Mouse (Mus musculus) spleen, embryonic (tissue): ENCODE measurements at regions not wholly inside any gene's neighbourhood (a gene's known extent, or its start where the extent isn't known, plus 50 kb on each side); places are given as distances from the start of the nearest gene placed in this dataset.

Experiments
- CTCF ChIA-PET: fragments of 350-600 bp; sonication (Branson Sonifier 250); formaldehyde crosslinking; loops from one replicate; lab custom pipeline; 2022; lab: Charles Lee

DNA sequence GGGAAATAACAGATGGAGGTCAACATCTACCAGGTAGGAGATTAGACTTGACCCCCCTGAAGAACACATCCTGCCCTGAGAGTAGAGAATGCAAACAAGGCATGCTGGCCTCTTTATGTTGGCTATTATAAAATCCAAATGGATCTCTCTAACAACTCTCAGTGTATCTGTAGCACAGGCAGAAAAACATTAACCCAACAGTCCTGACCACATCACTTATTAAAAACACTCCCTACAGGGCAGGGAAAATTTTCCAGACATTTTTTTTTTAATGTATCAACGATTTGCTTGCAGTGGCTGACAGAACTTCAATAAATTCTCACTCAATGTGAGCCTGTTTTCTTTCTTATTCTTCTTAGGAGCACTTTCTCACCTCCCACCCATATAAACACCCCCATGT, 511.4 kb downstream of the Cdk5rap2 start:
- CTCF ChIA-PET, result no interaction called here

DNA sequence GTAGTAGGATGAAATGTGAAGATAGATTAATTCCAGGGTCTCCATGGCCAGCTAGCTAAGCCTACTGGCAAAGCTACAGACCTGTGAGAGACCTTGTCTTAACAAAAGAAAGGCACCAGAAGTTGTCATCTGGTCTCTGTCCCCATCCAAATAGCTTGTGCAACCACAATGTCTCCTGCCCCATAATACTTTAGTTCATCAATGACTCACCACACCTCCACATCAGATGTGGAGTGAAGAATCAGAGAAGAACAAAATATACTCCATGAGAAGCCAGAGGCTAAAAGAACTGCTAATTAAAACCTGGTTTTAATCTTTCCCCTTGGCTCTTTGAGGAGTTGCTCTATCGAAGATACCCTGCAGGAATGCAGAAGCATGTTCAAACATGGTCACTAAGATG, 514.1 kb downstream of the Cdk5rap2 start:
- CTCF ChIA-PET, result no interaction called here

DNA sequence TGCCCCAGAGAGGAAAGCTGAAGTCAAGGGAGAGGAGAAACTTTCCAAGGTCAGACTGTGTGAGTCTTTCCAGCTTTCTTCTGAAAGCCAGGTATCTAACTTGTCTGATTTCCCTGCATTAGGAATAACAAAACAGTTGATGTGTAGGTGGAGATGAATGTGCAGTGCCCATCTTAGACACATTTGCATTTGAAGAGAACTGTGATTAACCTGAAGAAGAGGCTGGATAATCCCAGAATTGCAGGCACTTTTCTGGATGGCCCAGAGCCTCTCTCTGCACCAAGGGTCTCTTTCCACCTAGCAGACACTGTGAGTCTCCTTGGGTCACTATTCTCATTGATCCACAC, 517.4 kb downstream of the Cdk5rap2 start:
- CTCF ChIA-PET, result no interaction called here

DNA sequence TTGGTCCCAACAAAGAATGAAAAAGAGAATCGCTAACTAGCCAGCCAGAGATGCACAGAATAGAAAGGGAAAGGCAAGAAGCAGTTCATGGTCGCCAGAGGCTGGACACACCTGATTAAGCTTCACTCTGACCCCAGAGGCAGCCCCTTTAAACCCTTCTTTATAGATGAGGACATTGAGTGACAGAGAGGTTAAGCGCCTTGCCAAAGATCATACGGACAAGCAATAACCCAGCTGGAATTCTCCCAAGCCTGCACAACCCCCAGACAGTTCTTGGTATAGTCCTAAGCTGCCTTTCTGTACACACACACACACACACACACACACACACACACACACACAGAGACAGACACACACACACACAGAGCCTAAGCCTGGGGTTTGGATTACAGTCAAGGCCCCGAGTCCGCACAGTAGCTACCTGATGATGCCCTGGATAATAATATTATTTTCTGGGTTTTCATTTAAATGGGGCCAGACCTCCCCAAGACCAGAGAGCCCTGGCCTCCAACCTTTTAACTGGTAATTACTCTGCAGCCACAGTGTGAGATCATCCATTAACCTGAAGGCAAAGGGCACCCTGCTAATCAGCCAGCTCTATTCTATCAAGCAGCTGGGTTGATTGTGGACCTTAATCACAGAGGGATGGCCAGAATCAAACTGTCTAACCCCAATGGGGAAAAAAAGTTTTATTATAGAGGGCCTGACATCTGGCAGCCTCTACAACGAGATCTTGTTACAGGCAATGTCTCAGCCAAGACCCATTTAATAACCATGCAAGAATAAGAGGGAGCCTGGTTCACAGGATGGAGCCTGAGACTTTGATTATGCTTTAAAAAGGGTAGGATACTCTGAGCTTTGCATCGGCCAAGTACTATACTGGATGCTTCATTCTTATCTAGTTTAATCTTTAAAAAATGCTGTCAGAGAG, 518.1 kb downstream of the Cdk5rap2 start:
- CTCF ChIA-PET, result no interaction called here

DNA sequence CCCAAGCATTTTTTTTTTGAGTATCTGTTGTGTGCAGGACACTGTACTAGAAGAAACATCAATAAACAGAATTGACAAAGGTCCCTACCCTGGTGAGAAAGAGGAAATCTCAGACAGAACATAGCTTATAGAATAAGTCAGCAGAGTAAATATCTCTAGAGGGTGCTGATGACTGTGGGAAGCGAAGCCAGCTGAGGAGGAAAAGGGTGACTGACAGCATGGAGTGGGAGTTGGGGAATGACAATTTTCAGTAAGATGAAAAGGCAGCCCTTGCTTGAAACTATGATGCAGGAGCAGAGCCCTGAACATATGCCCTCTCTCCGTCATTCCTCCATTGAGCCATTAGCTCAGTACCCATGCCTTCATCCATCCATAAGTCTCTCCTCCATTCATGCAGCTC, 519.6 kb downstream of the Cdk5rap2 start:
- CTCF ChIA-PET, result no interaction called here

DNA sequence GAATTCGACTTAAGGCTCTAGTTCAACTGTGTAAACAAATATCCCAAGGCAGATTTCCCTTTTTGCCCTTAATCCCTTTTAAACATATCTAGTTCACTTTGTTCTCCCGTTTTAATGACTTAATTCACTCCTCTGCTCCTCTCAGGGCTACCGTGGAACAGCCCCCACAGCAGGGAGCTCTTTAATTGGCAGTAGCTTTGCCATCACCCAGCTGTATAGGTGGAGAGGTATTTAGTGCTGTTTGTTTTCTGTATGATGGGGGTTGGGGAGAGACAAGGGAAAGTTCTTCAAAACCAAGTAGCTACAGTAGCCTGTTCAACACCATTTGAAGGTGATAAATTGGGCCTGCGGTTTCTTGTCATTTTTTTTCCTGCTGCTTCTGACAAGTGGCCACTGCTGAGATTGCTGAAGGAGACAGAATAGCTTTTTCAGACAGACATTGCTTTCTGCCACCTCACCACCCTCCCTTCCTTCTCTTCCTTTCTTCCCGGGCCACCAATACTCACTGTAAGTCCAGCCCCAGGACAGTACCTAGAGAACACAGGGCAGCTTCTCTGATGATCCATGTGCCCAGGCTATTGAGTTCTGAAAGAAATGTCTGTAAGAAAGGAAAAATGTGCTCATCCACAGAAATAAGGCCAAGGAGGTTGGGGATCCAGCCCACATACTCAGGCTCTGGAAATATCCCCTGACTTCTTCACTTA, 520.2 kb downstream of the Cdk5rap2 start:
- CTCF ChIA-PET, result no interaction called here

DNA sequence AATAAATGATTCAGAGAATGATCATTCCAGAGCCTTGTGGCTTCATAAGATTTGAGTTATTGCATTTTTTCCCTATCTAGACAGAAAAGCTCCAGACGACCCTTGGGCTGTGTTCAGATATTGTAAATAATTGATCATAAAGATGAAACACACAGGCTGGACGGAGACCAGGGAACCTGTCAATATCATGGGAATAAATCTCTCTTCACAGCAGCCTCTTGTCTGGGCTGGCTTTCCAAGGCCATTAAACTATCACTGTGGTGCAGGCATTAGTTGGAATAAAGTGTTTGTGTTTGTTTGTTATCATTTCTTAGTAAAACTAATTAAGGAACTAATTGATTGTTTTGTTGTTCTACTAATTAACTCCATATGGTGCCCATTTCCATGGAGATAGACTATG, 533.5 kb downstream of the Cdk5rap2 start:
- CTCF ChIA-PET, result no interaction called here

DNA sequence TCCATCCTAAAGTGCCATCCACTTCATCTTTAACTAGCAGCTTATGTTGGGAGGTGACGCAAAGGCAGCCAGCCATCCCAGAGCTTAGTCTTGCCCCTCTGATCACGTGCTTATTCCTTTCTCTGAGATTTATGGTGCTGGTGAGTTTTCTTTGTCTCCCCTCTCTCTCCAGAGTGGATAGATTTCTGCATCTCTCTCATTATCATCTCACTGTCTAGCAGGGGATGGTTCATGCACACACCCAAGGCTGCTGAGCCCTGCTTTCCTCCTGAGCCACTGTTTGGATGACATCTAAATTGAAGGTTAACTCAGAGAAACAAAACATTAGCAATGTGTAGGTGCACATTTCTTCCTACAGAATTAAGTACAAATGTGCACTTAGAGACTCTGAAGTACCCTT, 539.6 kb downstream of the Cdk5rap2 start:
- CTCF ChIA-PET, result no interaction called here

DNA sequence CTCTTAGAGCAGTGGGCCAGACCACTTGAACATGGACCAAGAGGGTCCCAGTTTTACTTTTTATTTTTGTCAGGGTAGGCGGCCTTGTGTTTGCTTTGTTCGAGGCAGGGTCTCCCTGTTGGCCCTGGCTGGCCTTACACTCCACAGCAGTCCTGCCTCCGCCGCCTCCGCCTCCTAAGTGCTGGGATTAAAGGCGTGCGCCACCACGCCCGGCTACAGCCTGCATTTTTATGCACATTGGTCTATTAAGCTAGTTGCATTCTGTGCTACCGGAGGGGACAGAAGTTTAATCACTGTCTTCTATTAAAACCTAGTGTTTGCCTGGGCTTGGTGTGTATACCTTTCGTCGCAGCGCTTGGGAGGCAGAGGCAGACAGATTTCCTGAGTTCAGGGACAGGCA, 555.2 kb downstream of the Cdk5rap2 start:
- CTCF ChIA-PET, result no interaction called here

DNA sequence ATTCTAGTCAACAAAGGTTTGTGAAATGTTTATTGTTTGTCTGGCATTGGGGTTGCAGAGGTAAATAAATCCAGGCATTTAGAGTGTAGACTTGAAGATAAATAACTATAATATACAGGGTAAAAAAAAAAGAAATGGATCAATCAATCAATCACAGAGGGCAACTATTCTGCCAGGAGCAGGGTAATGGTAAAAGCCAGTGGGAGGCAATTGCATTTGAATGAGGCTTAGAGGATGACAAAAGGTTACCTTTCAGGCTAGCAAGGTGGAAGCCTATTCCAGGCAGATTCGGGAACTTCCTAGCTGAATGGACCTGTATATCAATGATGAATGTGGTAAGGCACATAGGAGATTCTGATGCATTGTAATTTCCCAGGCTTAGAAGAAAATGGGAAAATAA, 557.6 kb downstream of the Cdk5rap2 start:
- CTCF ChIA-PET, result no interaction called here

DNA sequence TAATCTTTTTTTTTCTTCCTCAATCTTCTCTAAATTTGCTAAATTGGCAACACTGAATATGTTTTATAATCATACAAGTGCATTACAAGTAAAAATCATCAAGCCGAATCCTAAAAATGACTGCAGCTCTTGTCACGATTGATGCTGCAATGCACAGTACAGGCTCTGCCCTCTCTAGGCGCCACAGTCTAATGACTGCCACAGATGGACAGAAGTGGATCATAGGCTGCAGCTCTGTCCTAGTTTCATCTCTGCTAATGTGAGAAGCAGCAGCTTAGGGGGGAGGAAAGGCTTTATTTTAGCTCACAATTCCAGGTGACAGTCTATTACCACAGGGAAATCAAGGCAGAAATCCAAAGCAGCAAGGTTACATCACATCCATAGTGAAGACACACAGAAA, 560.8 kb downstream of the Cdk5rap2 start:
- CTCF ChIA-PET, result no interaction called here

DNA sequence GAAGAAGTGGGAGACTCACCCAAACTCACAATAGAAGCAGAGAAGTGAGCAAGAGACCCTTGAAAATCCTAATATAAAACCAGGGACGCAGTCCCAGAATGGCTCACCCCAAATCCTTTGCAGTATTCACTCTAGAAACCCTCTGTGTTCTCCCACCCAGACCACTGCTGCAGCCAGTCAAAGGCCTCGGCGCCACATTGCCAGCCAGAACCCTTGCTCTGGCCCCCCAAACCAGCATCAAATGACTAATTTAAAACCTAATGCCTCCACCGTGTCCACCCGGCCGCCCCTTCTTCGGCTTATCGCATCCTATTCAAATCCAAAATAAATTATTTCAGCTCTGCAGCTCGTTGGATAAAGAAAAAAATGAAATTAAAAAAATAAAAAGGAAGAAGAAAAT, 570.4 kb downstream of the Cdk5rap2 start:
- CTCF ChIA-PET, result no interaction called here

DNA sequence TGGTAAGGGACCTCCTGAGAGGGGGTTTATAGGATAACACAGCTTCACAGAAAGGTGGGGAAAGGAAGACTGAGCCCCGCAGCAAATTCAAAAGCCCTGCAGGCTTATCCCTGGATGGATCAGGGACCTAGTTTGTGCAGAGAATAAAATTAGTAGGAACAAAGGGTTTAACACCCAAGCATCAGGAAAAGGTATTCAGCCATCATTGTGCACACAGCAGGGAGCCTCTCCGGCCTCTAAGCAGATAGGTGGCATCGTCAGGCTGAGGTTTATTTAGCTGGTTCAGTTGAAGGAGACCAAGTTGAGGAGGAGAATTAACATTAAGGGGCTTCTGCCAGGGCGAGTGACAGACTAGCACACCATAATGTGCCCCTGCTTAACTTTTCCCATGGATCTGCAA, 571.3 kb downstream of the Cdk5rap2 start:
- CTCF ChIA-PET, result no interaction called here

DNA sequence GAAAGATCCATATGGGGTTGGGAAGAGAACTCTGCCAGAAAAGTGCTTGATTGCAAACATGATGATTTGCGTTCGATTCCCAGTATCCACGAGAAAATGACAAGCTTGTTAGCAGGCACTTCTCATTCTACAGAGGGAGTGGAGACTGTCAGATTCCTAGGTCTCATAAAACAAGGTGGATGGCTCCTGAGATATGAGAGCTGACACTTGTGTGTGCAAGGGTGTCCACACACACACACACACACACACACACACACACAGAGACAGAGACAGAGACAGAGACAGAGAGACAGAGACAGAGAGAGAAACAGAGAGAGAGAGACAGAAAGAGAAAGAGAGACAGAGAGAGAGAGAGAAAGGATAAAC, 585.4 kb downstream of the Cdk5rap2 start:
- CTCF ChIA-PET, result no interaction called here

DNA sequence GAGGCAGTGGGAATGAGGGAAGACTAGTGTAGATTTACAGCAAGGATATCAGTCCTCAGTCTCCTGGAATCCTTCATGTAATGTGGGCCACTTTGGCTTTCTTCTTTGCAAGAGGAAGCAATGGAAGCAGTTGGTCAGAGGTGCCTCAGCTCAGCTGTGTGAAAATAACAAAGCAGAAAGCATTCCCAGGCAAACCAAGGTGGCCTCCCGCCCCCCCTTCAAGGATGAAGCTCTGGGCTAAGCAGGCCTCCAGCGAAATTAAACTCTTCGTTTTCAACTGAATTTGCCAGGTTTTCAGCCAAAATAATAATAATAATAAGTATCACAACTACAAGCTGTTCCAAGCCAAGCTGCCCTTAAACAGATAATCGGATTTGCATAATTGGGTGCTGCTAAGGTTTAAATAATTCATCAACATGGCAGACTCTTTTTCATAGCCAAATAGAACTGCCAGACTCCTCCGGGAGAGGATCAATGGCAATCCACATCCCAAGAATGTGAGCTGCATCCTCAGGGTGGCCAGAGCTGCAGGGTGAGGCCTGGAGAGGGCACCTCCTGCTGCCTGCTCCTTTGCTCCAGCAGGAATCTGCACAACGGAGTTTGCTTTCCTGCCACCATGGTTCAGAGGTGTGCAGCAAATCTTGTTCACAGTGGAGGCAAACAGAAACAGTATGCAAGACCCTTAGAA, 585.9 kb downstream of the Cdk5rap2 start:
- CTCF ChIA-PET, result no interaction called here

DNA sequence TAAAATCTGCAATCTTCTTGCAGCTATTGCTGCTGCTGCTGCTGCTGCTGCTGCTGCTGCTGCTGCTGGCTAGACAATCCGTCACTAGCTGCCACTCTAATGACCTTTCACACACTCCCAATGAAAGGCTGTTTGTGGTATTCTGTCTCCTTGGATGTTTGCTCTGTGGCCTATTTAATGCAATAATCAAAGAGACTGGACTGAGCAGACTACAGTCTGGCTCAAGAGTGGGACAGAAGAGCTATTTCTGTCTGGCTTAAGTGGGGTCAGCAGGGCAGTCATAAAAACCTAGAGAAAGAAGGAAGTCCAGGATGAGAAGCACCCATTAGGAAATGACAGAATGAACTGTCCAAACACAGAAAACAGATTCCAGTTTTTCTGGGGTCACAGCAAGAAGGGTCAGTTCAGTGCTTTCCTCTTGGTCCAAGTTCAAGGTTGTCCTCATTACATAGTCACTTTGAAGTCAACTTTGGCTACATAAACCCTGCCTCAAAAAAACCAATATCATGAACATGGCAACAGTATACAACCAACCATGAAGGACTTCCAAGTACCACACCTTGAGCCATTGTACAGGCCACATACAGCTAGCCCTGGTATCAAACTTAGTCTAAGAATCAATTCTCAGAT, 586.8 kb downstream of the Cdk5rap2 start:
- CTCF ChIA-PET, result no interaction called here

DNA sequence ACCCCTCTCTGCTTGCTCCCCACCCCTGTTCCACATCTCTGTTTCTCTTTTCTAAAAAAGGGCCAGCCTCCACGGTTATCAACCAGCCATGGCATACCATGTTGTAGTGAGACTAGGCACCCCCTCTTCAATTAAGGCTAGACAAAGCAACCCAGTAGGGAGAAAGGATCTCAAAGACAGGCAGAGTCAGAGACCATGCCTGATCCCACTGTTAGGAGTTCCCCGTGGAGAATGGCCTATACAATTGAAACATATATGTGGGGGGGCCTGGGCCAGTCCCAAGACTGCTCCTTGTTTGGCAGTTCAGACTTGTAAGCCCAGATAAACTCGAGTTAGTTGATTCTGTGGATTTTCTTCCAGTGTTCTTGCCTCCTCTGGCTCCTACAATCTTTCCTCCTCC, 591.4 kb downstream of the Cdk5rap2 start:
- CTCF ChIA-PET, result no interaction called here

DNA sequence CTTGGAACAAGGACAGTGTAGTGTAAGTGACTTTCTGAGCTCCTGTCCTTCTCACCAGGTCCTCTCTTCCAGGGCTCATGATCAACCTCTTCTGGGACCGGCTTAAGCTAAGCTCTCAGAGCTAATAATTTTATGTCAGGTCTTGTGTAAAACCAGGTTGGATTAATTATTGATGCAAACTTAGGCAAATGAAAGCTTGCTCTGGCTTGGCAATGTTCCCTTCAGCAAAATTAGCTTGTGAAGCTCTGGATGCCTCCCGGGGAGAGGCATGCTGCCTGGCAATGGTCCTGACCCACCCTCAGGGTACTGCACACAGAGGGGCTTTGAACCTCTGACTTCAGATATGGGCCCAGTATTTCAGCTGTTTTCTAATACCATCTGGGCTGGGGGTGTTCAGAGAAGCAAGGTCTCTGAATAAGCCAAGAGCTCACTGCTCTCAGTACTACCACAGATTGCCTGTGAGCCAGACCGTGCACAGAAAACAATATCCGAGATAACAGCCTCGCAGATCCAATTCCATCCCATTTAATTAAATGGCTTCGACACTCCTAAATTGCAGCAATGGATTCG, 624.7 kb downstream of the Cdk5rap2 start:
- CTCF ChIA-PET, result no interaction called here

DNA sequence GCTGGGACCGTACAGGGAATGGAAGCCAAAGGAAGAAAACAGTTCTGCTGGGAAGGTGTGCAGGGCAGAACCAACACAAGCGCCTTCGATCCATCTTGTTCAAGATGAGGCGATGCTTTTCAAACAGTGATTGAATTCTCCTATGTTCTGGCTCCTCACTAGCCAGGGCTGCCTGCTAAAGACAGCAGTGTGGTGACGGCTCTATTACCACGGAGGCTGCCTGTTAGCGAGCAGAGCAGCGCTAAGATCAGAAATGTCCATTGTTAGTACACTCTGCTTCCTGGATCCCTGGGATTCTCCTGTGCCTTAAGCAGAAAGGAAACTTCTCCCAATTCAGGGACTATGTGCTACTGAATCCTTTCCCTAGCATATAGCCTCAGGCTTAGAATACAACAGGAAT, 629.0 kb downstream of the Cdk5rap2 start:
- CTCF ChIA-PET, result no interaction called here

DNA sequence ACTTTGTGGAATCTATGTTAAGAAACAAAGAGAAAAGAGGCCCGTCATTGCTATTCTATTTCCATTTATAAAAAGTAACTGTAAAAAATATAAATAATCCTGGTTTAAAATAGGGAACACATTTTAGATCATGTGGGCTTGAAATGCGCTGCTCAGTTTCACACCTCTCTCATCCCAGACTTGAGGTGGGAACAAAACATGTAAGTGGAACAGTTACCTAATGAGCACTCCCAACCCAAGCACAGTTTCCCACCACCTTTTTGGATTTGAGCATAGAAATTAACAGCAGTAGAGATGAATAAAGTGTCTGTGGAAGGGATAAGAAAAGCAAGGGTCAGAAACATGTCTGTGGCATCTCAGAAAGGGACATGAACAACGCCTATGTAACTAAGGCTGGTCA, 648.4 kb downstream of the Cdk5rap2 start:
- CTCF ChIA-PET, result no interaction called here

DNA sequence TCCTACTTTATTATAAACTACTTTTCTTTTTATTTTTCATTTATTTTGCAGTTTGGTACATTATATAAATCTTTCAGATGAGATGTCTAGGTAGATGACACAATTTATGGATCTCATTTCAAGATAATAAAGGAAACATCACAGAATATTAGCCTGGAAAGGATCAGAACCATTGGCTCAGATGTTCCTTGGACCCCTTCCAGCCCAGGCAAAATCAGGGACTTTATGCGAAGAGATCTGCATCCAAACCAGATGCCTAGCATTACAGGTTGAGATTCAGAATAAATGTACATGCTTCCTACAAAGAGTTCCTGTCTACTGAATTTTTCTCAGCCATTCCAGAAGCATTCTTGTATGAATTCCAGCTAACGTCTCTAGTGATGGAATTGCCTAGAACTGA, 650.6 kb downstream of the Cdk5rap2 start:
- CTCF ChIA-PET, result interaction anchor here (0.6 kb wide), 1 partner anchor 933 kb away, joined by 3 read pairs; no protein-coding TSS in a partner anchor

DNA sequence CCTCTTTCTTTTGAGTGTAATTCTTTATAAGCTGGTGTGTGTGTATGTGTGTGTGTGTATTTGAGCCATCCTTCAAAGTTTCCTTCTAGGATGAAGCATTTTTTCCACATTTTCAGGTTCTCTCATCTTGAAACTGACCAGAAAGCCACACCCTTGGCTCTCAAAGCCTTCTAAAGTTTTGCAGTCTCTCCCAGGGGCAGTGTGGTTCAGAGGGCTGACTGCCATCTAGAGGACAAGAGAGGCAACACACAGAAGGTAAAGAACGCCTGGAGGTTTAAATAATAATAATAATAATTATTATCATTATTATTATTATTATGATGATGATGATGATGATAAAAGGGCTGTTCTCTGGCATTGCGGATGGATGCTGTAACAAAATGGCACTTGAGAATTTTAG, 655.7 kb downstream of the Cdk5rap2 start:
- CTCF ChIA-PET, result no interaction called here
